Mouse (Mus musculus): ENCODE results near the gene Ndufa11. TPM values are rescaled to one million over a fixed set of nuclear protein-coding genes. Genes with fewer than 3 reads are reported as not detected.
A peak's percentile ranks its signal among the peaks of the same experiment; 100 is the strongest.

The Ndufa11 gene
- polyA plus RNA-seq, 1 experiment: 135 TPM

DNA sequence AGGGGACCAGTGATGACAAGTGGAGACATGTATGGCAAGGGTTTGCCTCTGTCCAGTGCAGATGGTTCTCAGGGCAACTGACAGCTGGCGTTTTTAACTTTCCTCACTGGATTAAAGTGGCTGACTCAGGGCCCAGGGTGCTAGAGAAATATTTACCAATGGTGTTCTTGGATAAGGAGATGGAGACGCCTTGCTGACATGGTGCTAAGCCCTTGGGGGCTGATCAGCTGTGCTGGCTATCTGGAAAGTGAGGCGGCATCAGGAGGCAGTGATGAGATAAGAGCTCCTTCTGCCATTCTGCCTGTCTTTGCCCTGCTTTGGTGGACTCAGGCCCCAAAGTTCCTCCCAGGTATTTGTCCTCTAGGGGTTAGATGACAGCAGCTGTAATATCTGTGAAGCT, 34.7 kb upstream of the Ndufa11 start:
- TF ChIP-seq CTCF (IDR thresholded peaks at IDR 0.05; ENCODE audit: control insufficient read depth, insufficient read depth, insufficient replicate concordance, low read depth, low read length): no peak
- no peak for TF ChIP-seq POLR2A (IDR thresholded peaks at IDR 0.05; ENCODE audit: control insufficient read depth, low read depth, low read length)
- H3K4me3 ChIP-seq (ENCODE audit: control insufficient read depth, low read depth, low read length): peak overlapping the region; percentile 16
- no peaks in the 10 kb centered on the region; the same call in none of the 2 replicates for H3K36me3 ChIP-seq (ENCODE audit: control insufficient read depth, insufficient read depth, low read length)
- no peaks in the 10 kb centered on the region for H3K27me3 ChIP-seq (ENCODE audit: control insufficient read depth, insufficient read depth, low read length)
- no peaks in the 10 kb centered on the region for H3K4me1 ChIP-seq (ENCODE audit: control insufficient read depth, insufficient read depth, low read length)
- H3K27ac ChIP-seq (ENCODE audit: control insufficient read depth, insufficient read depth, low read depth, low read length): no peak overlapping the region

DNA sequence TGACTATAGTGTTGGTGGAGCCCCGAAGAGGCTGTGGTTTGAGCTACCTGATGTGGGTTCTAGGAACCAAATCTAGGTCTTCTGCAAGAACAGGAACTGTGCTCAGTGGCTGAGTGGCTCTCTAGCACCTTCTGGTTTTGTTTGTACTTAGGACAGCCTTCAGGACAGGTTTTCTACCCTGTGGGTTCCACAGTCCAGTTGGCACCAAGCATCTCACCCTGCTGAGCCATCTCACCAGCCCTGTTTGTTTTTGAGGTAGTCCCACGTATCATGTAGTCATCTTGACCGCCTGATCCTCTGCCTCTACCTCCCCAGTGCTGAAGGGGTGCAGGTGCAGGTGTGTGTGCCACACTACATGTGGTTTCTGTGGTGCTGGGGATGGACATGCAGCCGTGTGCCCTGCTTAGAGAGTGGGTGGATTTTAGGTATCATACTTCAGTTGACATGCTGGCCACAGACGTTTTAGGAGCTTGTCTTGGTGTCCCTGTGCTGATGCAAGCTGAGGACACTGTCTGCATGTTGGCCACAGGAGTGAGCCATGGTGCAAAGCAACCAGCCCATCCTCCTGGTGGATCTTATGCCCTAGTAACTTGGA, 33.9 kb upstream of the Ndufa11 start:
- H3K27me3 ChIP-seq (ENCODE audit: control insufficient read depth, insufficient read depth, low read length): no peaks in the 10 kb centered on the region
- no peaks in the 10 kb centered on the region for H3K4me1 ChIP-seq (ENCODE audit: control insufficient read depth, insufficient read depth, low read length)
- TF ChIP-seq CTCF (IDR thresholded peaks at IDR 0.05; ENCODE audit: control insufficient read depth, insufficient read depth, insufficient replicate concordance, low read depth, low read length) (no peak), POLR2A (IDR thresholded peaks at IDR 0.05; ENCODE audit: control insufficient read depth, low read depth, low read length) (no peak)
- H3K36me3 ChIP-seq (ENCODE audit: control insufficient read depth, insufficient read depth, low read length): no peaks in the 10 kb centered on the region; the same call in none of the 2 replicates
- no peak overlapping the region for H3K27ac ChIP-seq (ENCODE audit: control insufficient read depth, insufficient read depth, low read depth, low read length)
- no peak overlapping the region for H3K4me3 ChIP-seq (ENCODE audit: control insufficient read depth, low read depth, low read length)

DNA sequence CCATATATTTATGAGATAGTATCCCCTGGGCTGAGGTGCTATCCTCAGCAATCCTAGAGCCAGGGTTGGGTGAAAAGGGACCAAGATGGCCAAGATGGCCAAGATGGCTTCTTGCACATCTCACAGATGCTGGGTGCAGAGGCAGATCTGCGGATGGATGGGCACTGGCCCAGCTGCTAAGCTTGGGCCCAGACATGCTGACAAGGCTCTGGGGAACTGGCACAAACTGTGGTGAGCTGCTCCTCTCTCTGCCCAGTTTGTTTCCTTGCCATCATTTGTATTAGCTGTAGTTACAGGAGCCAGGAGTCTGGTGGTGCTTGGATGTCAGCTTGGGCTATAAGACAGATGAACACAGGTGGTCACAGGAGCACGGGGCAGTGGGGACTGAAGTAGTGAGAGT, 32.9 kb upstream of the Ndufa11 start:
- no peak overlapping the region for H3K4me3 ChIP-seq (ENCODE audit: control insufficient read depth, low read depth, low read length)

DNA sequence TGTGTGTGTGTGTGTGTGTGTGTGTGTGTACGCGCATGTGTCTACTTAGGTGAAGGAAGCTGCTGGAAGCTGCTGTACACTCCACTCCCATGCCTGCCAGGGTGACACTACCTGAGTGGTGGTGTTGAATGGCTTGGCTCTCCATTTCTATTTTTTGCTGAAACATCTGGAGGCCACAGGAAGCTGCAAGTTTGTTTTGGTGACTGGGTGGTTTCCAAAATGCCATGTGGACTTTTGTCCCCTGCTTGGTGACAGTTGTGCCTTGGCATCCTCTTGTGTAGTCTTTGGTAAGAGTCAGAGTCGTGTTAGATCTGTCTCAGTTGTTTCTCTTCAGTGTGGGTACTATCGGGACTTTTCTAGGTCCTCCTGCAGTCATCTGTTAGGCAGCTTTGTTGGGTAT, 30.8 kb upstream of the Ndufa11 start:
- TF ChIP-seq CTCF (IDR thresholded peaks at IDR 0.05; ENCODE audit: control insufficient read depth, insufficient read depth, insufficient replicate concordance, low read depth, low read length) (no peak), POLR2A (IDR thresholded peaks at IDR 0.05; ENCODE audit: control insufficient read depth, low read depth, low read length) (no peak)
- Histone ChIP-seq H3K4me3 (ENCODE audit: control insufficient read depth, low read depth, low read length) (peak overlapping the region; percentile 60), H3K27me3 (ENCODE audit: control insufficient read depth, insufficient read depth, low read length) (no peaks in the 10 kb centered on the region), H3K36me3 (ENCODE audit: control insufficient read depth, insufficient read depth, low read length) (no peaks in the 10 kb centered on the region; the same call in none of the 2 replicates), H3K27ac (ENCODE audit: control insufficient read depth, insufficient read depth, low read depth, low read length) (no peak overlapping the region), H3K4me1 (ENCODE audit: control insufficient read depth, insufficient read depth, low read length) (no peaks in the 10 kb centered on the region)

More for the DNA sequence above, 32.9 kb upstream of the Ndufa11 start:
- no peak for TF ChIP-seq CTCF (IDR thresholded peaks at IDR 0.05; ENCODE audit: control insufficient read depth, insufficient read depth, insufficient replicate concordance, low read depth, low read length)
- TF ChIP-seq POLR2A (IDR thresholded peaks at IDR 0.05; ENCODE audit: control insufficient read depth, low read depth, low read length): no peak
- Histone ChIP-seq H3K27me3 (ENCODE audit: control insufficient read depth, insufficient read depth, low read length) (no peaks in the 10 kb centered on the region), H3K27ac (ENCODE audit: control insufficient read depth, insufficient read depth, low read depth, low read length) (no peak overlapping the region), H3K4me1 (ENCODE audit: control insufficient read depth, insufficient read depth, low read length) (no peaks in the 10 kb centered on the region), H3K36me3 (ENCODE audit: control insufficient read depth, insufficient read depth, low read length) (no peaks in the 10 kb centered on the region; the same call in none of the 2 replicates)

DNA sequence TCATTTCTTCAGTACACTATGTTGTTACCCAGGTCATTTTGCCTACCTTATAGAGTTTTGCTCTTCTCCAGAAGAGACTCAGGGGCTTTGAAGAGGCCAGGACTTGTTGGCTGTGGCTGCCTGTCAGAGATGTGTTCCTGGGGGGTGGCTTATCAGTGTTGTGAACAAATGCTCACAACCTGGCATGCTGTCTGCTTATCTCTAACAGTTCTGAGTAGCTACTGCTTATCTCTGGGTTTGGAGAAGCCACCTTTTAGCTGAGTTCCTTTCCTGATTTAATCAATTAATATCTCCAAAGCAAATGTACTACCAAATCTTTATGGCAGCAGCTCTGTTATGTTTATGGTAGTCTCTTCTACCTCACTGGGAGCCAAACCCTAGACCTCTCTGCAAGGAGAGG, 29.5 kb upstream of the Ndufa11 start:
- no peaks in the 10 kb centered on the region for H3K4me1 ChIP-seq (ENCODE audit: control insufficient read depth, insufficient read depth, low read length)
- no peak overlapping the region for H3K4me3 ChIP-seq (ENCODE audit: control insufficient read depth, low read depth, low read length)
- TF ChIP-seq POLR2A (IDR thresholded peaks at IDR 0.05; ENCODE audit: control insufficient read depth, low read depth, low read length) (no peak), CTCF (IDR thresholded peaks at IDR 0.05; ENCODE audit: control insufficient read depth, insufficient read depth, insufficient replicate concordance, low read depth, low read length) (no peak)
- no peak overlapping the region for H3K27ac ChIP-seq (ENCODE audit: control insufficient read depth, insufficient read depth, low read depth, low read length)
- no peaks in the 10 kb centered on the region for H3K27me3 ChIP-seq (ENCODE audit: control insufficient read depth, insufficient read depth, low read length)
- H3K36me3 ChIP-seq (ENCODE audit: control insufficient read depth, insufficient read depth, low read length): no peaks in the 10 kb centered on the region; the same call in none of the 2 replicates

DNA sequence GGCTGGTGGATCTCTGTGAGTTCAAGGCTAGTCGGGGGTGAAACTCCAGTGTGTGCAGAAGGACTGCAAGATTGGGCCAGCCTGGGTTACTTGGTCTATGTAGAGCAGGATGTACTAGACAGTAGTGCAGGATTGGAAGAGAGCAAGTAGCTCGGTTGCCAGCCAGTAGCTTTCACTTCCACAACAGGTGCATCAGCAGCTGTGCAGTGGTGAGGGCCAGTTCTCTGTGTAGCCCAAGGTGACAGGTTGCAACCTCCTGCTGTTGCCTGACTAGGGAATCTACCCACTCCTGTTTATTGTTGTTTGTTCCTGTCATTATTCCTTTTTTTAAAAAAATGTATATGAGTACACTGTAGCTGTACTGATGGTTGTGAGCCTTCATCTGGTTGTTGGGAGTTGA, 28.9 kb upstream of the Ndufa11 start:
- no peaks in the 10 kb centered on the region; the same call in none of the 2 replicates for H3K36me3 ChIP-seq (ENCODE audit: control insufficient read depth, insufficient read depth, low read length)
- H3K27me3 ChIP-seq (ENCODE audit: control insufficient read depth, insufficient read depth, low read length): no peaks in the 10 kb centered on the region

DNA sequence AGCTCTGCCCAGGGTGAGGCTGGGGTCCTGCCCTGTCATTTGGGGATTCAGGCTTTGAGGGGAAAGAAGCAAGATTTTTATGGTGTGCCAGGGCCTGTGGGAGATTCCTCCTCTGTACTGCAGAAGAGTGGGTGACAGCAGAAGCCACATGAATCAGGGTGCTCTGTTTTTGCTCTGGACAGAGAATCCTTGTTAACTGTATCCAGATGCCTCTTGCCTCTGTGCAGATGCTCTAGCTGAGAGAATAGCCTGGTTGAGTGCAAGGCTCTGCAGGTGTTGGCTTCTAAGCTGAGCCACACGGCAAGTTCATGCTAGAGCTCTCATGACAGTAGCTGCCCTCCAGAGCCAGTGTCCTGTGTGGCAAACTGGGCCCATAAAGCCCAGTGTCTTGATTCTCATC, 24.2 kb upstream of the Ndufa11 start:
- H3K4me1 ChIP-seq (ENCODE audit: control insufficient read depth, insufficient read depth, low read length): no peaks in the 10 kb centered on the region
- H3K36me3 ChIP-seq (ENCODE audit: control insufficient read depth, insufficient read depth, low read length): peaks cover 2% of the 10 kb centered on the region
- H3K27ac ChIP-seq (ENCODE audit: control insufficient read depth, insufficient read depth, low read depth, low read length): no peak overlapping the region
- H3K4me3 ChIP-seq (ENCODE audit: control insufficient read depth, low read depth, low read length): no peak overlapping the region
- TF ChIP-seq CTCF (IDR thresholded peaks at IDR 0.05; ENCODE audit: control insufficient read depth, insufficient read depth, insufficient replicate concordance, low read depth, low read length) (no peak), POLR2A (IDR thresholded peaks at IDR 0.05; ENCODE audit: control insufficient read depth, low read depth, low read length) (no peak)
- no peaks in the 10 kb centered on the region for H3K27me3 ChIP-seq (ENCODE audit: control insufficient read depth, insufficient read depth, low read length)

More for the DNA sequence above, 28.9 kb upstream of the Ndufa11 start:
- Histone ChIP-seq H3K27ac (ENCODE audit: control insufficient read depth, insufficient read depth, low read depth, low read length) (no peak overlapping the region), H3K4me1 (ENCODE audit: control insufficient read depth, insufficient read depth, low read length) (no peaks in the 10 kb centered on the region), H3K4me3 (ENCODE audit: control insufficient read depth, low read depth, low read length) (no peak overlapping the region)
- TF ChIP-seq CTCF (IDR thresholded peaks at IDR 0.05; ENCODE audit: control insufficient read depth, insufficient read depth, insufficient replicate concordance, low read depth, low read length) (no peak), POLR2A (IDR thresholded peaks at IDR 0.05; ENCODE audit: control insufficient read depth, low read depth, low read length) (no peak)

Data from testis, adult 2 months (tissue).